Mouse (Mus musculus): ENCODE measurements around the gene Rhbg.
A peak's percentile ranks its signal among the peaks of the same experiment; 100 is the strongest.

Gene Rhbg

GRCm38 (mm10) chr3:88256382-88256781, 1.9 kb upstream of the Rhbg start:
- DNase-seq, result no peak

- no peak for DNase-seq
These were observed 1.4 kb upstream of the Rhbg start for GRCm38 (mm10) chr3:88255950-88256349.

- no peak for DNase-seq
These were observed 1.8 kb downstream of the Rhbg start for GRCm38 (mm10) chr3:88252739-88253138.

- DNase-seq, result no peak
These were observed 6.1 kb downstream of the Rhbg start for GRCm38 (mm10) chr3:88248406-88248805.

GRCm38 (mm10) chr3:88247666-88248065, 6.8 kb downstream of the Rhbg start:
- no peak for DNase-seq

- DNase-seq, result peak; percentile 70
These were observed 8.7 kb downstream of the Rhbg start for GRCm38 (mm10) chr3:88245811-88246210.

GRCm38 (mm10) chr3:88244071-88244470, 10.4 kb downstream of the Rhbg start:
- DNase-seq, result peak; percentile 68

- DNase-seq, result peak; percentile 84
These were observed 12.0 kb downstream of the Rhbg start for GRCm38 (mm10) chr3:88242531-88242930.

- DNase-seq, result peak; percentile 44
These were observed 13.3 kb downstream of the Rhbg start for GRCm38 (mm10) chr3:88241045-88241786.

GRCm38 (mm10) chr3:88239446-88239845, 15.1 kb downstream of the Rhbg start:
- peak; percentile 49 for DNase-seq

GRCm38 (mm10) chr3:88238866-88239391, 15.6 kb downstream of the Rhbg start:
- peak; percentile 59 for DNase-seq

GRCm38 (mm10) chr3:88237556-88238194, 16.8 kb downstream of the Rhbg start:
- peak; percentile 63 for DNase-seq

GRCm38 (mm10) chr3:88237161-88237555, 17.4 kb downstream of the Rhbg start:
- no peak for DNase-seq

- peak; percentile 22 for DNase-seq
These were observed 18.9 kb downstream of the Rhbg start for GRCm38 (mm10) chr3:88235616-88236015.

GRCm38 (mm10) chr3:88235216-88235615, 19.3 kb downstream of the Rhbg start:
- peak; percentile 54 for DNase-seq

- peak; percentile 23 for DNase-seq
These were observed 20.5 kb downstream of the Rhbg start for GRCm38 (mm10) chr3:88234041-88234440.

GRCm38 (mm10) chr3:88232851-88233649, 21.5 kb downstream of the Rhbg start:
- peak; percentile 60 for DNase-seq

GRCm38 (mm10) chr3:88232301-88232702, 22.2 kb downstream of the Rhbg start:
- DNase-seq, result peak; percentile 78

GRCm38 (mm10) chr3:88231061-88231641, 23.4 kb downstream of the Rhbg start:
- DNase-seq, result peak; percentile 50

GRCm38 (mm10) chr3:88230262-88231047, 24.1 kb downstream of the Rhbg start:
- peak; percentile 32 for DNase-seq

GRCm38 (mm10) chr3:88229526-88229925, 25.0 kb downstream of the Rhbg start:
- DNase-seq, result no peak

GRCm38 (mm10) chr3:88228906-88229305, 25.6 kb downstream of the Rhbg start:
- DNase-seq, result peak; percentile 81

Measured in cerebellum, adult 9-11 months (tissue).